Comparison of ENCODE assay signal across 1 mouse cellular context in genomic region chr11:4270744-4271459, GRCm38 (mm10).
TF ChIP-seq lines count a peak whose summit lies in the region.

No protein-coding gene starts in this region.

TF ChIP-seq in CH12.LX, 34 proteins besides CTCF, POLR2A, EP300 and RAD21 (continued from another document):
- TF ChIP-seq ZNF384 (IDR thresholded peaks at IDR 0.05; ENCODE audit: low read depth, low read length) (no peak), KAT2A (IDR thresholded peaks at IDR 0.05; ENCODE audit: insufficient replicate concordance, low read length) (no peak)
